Mouse (Mus musculus) left cerebral cortex, adult 11 months (tissue): Measurements from ENCODE around the gene Vmn1r197.
"Not testable (repeated sequence)": the region's sequence is repeated elsewhere in the genome, so short reads cannot be mapped to it uniquely, and the experiment has no call there.

Experiments used
- DNase-seq: peaks from one replicate; pipeline ENCODE4 v3.0.0; 2022; ENCODE audit warnings: low spot score

Gene Vmn1r197

DNA sequence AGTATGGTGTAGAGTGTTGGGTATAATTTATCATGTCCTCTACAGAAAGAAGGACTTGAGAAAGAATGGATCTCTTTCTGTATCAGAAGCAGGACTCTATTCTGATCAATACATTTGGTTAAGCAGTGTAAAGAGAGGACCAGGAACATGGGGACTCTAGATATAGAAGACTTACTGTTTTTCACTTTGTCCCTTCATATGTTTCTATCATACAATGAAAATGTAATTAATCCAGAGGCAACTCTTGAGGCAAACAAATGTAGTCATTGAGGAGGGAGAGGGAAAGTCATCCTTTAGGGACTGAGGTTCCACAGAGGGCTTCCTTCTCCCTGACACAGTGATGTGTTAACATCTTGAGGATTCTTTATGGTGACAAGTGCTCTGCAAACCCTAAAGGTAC lies at the start of gene Vmn1r197:
TSS of gene Vmn1r197 (plus strand) at position 301 of the 400 bp plus-strand sequence.
- no peak for DNase-seq

DNA sequence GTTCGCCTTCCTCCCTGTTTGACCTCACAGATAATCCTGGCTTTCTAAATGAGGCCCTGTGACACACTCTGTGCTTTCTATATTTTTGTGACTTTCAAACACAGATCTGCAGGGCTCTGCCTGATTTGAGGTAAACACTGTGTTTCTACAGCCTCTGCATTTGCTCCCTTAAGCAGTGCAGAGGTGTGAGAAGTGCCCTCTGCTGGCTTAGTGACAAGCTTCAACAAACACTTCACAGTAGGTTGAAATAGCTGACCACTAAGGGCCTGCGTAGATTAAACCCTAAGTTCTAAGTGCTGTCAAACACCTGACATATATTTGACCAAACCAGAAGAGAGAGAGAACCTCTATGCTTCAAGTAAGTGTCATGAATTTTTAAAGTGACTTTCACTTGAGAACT lies 39.8 kb upstream of the Vmn1r197 start:
- no peak for DNase-seq

GRCm38 (mm10) chr13:22289620-22290019 lies 34.8 kb upstream of the Vmn1r197 start, which contains the start of gene Vmn1r196:
TSS of gene Vmn1r196 (plus strand) at chr13:22289920.
- no peak for DNase-seq

GRCm38 (mm10) chr13:22308075-22308474 lies 16.3 kb upstream of the Vmn1r197 start:
- DNase-seq, result not testable (repeated sequence)

DNA sequence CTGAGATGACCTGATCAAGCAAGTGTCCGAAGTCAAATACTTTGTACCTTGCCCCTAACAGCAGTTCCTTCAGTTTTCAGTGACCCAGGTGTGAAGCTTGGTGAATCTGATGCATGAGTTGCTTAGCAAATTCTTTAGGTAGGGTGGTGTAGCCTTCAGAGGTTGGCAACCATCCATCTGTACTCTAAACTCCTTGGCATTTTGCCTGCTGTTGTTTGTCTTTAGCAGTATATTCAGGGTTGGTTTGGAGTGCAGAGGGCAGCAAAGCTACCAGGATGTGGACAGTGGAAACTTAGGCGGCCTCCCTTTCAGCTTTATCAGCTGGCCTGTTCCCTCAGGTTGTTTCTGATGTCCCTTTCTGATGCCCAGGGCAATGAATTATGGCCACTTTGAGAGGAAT lies 9.0 kb upstream of the Vmn1r197 start:
- no peak for DNase-seq

- DNase-seq, result no peak
These were observed 7.0 kb upstream of the Vmn1r197 start for GRCm38 (mm10) chr13:22317366-22317765.

GRCm38 (mm10) chr13:22320091-22320490 lies 4.3 kb upstream of the Vmn1r197 start:
- no peak for DNase-seq

DNA sequence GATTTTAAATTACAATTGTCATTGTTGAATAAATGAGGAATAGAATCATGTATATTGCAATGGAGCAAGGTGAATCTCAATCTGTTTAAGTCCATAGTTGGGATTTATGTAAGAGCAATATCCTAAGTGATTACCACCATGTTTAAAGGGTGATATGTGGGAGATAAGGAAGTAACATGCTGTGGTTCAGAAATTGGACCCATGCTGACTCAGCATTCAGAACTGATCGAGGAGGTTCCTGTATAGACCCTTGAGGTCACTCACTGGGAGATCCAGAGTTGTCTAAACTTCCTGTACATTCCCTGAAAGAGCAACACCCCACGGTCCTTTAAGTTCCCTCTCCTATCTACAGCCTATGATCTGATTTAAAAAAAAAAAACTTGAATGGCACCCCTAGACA lies 8.9 kb downstream of the Vmn1r197 start:
- DNase-seq, result no peak

DNA sequence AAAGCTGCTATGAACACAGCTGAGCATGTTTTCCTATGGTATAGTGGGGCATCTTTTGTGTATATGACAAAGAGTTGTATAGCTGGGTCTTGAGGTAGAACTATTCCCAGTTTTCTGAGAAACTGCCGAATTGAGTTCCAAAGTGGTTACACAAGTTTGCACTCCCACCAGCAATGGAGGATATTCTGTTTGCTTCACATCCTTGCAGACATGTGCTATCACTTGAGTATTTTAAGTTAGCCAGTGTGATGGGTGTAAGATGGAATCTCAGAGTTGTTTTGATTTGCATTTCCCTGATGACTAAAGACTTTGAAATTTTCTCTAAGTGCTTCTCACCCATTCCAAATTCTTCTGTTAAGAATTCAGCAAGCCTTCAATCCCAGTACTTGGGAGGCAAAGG lies 11.2 kb downstream of the Vmn1r197 start:
- no peak for DNase-seq

GRCm38 (mm10) chr13:22350064-22350463 lies 25.7 kb downstream of the Vmn1r197 start, which contains the start of gene Vmn1r198:
TSS of gene Vmn1r198 (plus strand) at chr13:22350364.
- no peak for DNase-seq

DNA sequence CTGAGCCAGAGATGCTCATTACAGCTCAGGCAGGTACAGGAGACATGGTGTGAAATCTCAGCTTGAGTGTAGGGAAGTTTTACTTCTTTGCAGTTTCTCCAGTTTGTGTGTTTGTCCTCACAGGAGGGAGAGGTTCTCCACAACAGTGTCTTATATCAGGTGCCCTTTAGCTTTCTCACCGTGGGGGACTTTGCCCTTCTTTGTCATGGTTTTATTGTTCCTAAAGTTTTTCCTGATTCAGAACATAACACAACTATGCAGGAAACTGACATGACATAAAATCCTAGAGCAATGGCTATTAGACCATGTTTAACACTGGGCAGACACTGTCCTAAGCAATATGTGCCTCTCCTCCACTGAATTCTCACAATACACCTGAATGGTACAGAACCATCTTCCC lies 26.4 kb downstream of the Vmn1r197 start:
- no peak for DNase-seq

DNA sequence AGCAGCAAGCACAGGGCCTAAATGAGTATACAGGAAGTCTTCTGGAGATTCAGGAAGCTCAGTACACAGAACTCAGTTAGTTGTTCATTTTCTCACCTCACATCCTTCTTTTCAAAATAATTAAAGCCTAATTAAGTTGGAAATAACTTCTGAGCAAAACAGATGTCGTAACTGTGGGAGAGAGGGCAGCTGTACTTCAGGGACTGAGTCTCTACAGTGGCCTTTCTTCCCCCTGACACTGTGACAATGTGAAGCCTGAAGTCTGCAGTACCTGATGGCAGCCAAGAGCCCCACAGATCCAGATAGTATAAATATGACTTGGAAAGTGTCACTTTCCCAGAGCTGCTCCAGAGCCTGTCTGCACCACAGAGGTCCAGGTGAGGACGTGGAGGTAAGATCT lies 55.1 kb downstream of the Vmn1r197 start, which contains the start of gene Vmn1r199:
TSS of gene Vmn1r199 (plus strand) at position 301 of the 400 bp plus-strand sequence.
- no peak for DNase-seq

DNA sequence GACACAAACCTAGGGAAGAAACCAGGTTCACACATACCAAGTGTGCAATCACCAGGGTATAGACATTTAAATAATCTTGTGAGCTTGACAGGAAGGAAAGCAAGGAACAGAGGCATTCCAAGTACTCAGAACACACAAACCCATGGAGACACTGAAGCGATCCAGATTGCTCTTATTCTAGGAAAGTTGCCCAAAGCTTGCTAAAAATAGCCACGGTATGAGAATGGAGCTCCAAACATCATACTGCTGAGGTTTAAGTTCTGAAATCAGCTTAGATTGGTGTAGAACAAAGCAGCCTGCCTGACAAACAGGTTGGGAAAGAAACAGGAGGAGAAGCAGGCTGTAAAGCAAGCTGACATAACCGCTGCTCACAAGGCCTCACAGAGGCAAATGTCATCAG lies 56.7 kb downstream of the Vmn1r197 start:
- peak; percentile 27 for DNase-seq
